Mouse (Mus musculus) intestine, postnatal 0 days (tissue): ENCODE data around the gene Sytl3. TPM values are rescaled to one million over a fixed set of nuclear protein-coding genes. Genes with fewer than 3 reads are reported as not detected.
A peak's percentile ranks its signal among the peaks of the same experiment; 100 is the strongest.

Experiments
- ATAC-seq: fragments of 200-750 bp; cut with Nextera tagmentation; 2 replicates; pipeline ENCODE4 v1.8.0; 2017; ENCODE audit warnings: mild to moderate bottlenecking, moderate TSS enrichment, moderate library complexity
- H3K27ac ChIP-seq: fragments of 300-500 bp; sonication (generic); 2 replicates; pipeline ENCODE4 v1.5.1; 2014; ENCODE audit warnings: mild to moderate bottlenecking, low read depth, low read length, moderate library complexity
- H3K27me3 ChIP-seq: fragments of 300-500 bp; sonication (generic); replicated peaks from 2 replicates; pipeline ENCODE4 v1.6.1; 2014; ENCODE audit warnings: low read length, mixed read lengths; ENCODE audit not compliant: control insufficient read depth, insufficient read depth
- H3K36me3 ChIP-seq: fragments of 300-500 bp; sonication (generic); 2 replicates; pipeline ENCODE4 v1.6.1; 2014; ENCODE audit warnings: mild to moderate bottlenecking, moderate library complexity; ENCODE audit not compliant: control insufficient read depth, insufficient read depth
- H3K4me1 ChIP-seq: fragments of 300-500 bp; sonication (generic); replicated peaks from 2 replicates; pipeline ENCODE4 v1.6.1; 2014; ENCODE audit warnings: antibody characterized with exemption, low read length, mixed read lengths; ENCODE audit not compliant: control insufficient read depth, insufficient read depth
- H3K4me2 ChIP-seq: fragments of 300-500 bp; sonication (generic); replicated peaks from 2 replicates; pipeline ENCODE4 v1.6.1; 2014; ENCODE audit warnings: low read depth, mild to moderate bottlenecking, moderate library complexity
- H3K4me3 ChIP-seq: fragments of 300-500 bp; sonication (generic); 2 replicates; pipeline ENCODE4 v1.5.1; 2014; ENCODE audit warnings: low read depth, low read length
- H3K9ac ChIP-seq: fragments of 300-500 bp; sonication (generic); 2 replicates; pipeline ENCODE4 v1.6.1; 2014; ENCODE audit warnings: mild to moderate bottlenecking, low read depth, low read length
- H3K9me3 ChIP-seq: fragments of 300-500 bp; sonication (generic); 2 replicates; pipeline ENCODE4 v1.6.1; 2016; ENCODE audit warnings: mixed run types; ENCODE audit not compliant: control insufficient read depth
- CTCF ChIP-seq: sonication (generic); IDR thresholded peaks from 2 replicates; pipeline ENCODE4 v1.5.1; 2016; ENCODE audit warnings: low read depth, mild to moderate bottlenecking, control low read depth, antibody characterized with exemption, moderate library complexity
- WGBS: fragments of 180-500 bp; shearing (Covaris S2); extraction: QIAGEN DNeasy Blood & Tissue Kit; methylation state at CpG from one replicate; pipeline ENCODE4 v1.1.7; 2014; 5-methylcytosine and 5-hydroxymethylcytosine counted together
- polyA plus RNA-seq: library from polyadenylated mRNA; unstranded; fragments of >200 nt; fragmentation: Nextera tagmentation; extraction: Ambion mirVana; gene quantifications from 2 replicates; pipeline ENCODE4 v1.2.1, GENCODE M21; 2015

The Sytl3 gene
- polyA plus RNA-seq, 1 experiment from 2014 or later, result 11.0 TPM

- Histone ChIP-seq H3K9ac (no peak overlapping the region), H3K4me2 (0 out of 2 replicates have a peak overlapping the region, but pooled peaks have one; percentile 13), H3K4me3 (no peak overlapping the region), H3K4me1 (peaks cover 23% of the 10 kb centered on the region; the same call in 1 of the 2 replicates), H3K36me3 (0 out of 2 replicates have a peak, but pooled peaks cover 7% of the 10 kb centered on the region), H3K27ac (peak overlapping the region; percentile 8; the same call in 1 of the 2 replicates), H3K27me3 (no peaks in the 10 kb centered on the region), H3K9me3 (no peaks in the 10 kb centered on the region)
- ATAC-seq, result no peak
- no peak for TF ChIP-seq CTCF
- 21% methylated on average over 4 of the region's 4 CpGs for WGBS
Measured at GRCm38 (mm10) chr17:6769602-6770001, 110.7 kb downstream of the Sytl3 start.

DNA sequence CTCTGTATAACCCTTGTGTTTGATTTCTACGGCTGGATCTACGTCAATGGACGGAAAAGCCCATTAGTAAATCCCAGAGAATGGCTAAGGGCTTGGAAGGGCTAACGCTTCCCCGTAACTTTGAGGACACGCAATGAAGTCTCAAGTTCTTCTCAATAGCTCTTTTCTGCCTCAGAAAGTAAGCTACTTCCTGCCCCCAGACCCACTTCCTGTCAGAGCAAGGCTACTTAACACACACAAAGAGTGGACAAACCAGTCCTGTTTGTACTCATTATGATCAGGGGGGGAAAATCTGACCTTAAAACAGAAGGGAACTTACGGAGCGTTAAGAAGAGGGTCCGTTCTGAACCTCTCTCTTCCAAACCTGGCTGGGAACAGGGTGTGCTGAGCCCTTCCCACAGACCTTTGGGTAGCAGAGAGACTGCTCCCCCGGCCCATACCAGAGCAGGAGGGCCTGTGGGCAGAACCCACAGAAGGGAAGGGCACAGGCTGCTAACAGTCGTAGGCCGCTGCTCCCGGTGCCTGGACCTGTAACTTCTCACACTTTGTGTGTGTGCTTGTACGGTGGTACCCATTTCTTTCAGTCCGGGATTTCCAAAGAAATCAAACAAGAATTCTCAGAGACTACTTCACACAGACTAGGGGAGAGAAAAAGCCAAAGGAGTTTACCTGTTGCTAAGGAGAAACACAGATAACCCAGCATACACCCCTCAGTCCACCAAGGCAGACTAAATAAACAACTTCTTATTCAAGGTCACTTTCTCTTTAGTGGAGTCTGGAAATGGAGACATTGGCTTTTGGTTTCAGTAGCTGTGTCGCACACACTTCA lies 113.0 kb downstream of the Sytl3 start:
- H3K27ac ChIP-seq, result peak overlapping the region; percentile 66
- no peak overlapping the region for H3K4me3 ChIP-seq
- H3K4me2 ChIP-seq, result peak overlapping the region; percentile 28; the same call in 1 of the 2 replicates

DNA sequence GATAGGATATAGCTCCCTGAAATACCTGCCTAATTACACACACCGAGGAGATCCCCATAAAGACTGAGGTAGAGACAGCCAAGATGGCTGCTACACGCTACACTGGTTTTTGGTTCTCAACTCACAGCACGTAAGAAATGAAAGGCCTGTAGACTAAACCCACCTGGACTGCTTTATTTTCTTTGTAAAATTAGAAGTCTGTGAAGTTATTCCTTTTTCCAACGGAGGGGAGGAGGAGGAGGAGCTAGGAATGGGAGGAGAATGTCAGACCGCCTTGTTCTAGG lies 113.5 kb downstream of the Sytl3 start:
- Histone ChIP-seq H3K27ac (peak overlapping the region; percentile 66; the same call in 1 of the 2 replicates), H3K36me3 (peaks cover 13% of the 10 kb centered on the region; the same call in 1 of the 2 replicates), H3K4me1 (peaks cover 25% of the 10 kb centered on the region), H3K4me3 (no peak overlapping the region), H3K9ac (no peak overlapping the region), H3K27me3 (no peaks in the 10 kb centered on the region), H3K9me3 (no peaks in the 10 kb centered on the region), H3K4me2 (peak overlapping the region; percentile 28; the same call in 1 of the 2 replicates)
- TF ChIP-seq CTCF, result no peak
- ATAC-seq, result no peak
- 47% methylated on average over 5 of the region's 5 CpGs for WGBS

More for the DNA sequence above, 113.0 kb downstream of the Sytl3 start:
- peaks cover 25% of the 10 kb centered on the region for H3K4me1 ChIP-seq
- ATAC-seq, result no peak
- WGBS, result 58% methylated on average over 16 of the region's 16 CpGs
- H3K36me3 ChIP-seq, result peaks cover 13% of the 10 kb centered on the region; the same call in 1 of the 2 replicates
- TF ChIP-seq CTCF, result no peak
- H3K9me3 ChIP-seq, result no peaks in the 10 kb centered on the region
- H3K27me3 ChIP-seq, result no peaks in the 10 kb centered on the region
- H3K9ac ChIP-seq, result 0 out of 2 replicates have a peak overlapping the region, but pooled peaks have one; percentile 0

- H3K9ac ChIP-seq, result no peak overlapping the region; the same call in 1 of the 2 replicates
- H3K4me1 ChIP-seq, result peaks cover 18% of the 10 kb centered on the region; the same call in 1 of the 2 replicates
- peaks cover 13% of the 10 kb centered on the region; the same call in 1 of the 2 replicates for H3K36me3 ChIP-seq
- peak; percentile 86 for ATAC-seq
- TF ChIP-seq CTCF, result no peak
- no peaks in the 10 kb centered on the region for H3K27me3 ChIP-seq
- peak overlapping the region; percentile 17 for H3K4me2 ChIP-seq
- 48% methylated on average over 14 of the region's 14 CpGs for WGBS
- no peak overlapping the region for H3K4me3 ChIP-seq
- no peaks in the 10 kb centered on the region for H3K9me3 ChIP-seq
- H3K27ac ChIP-seq, result peak overlapping the region; percentile 66; the same call in 1 of the 2 replicates
Measured at GRCm38 (mm10) chr17:6773249-6773966, 114.5 kb downstream of the Sytl3 start.

DNA sequence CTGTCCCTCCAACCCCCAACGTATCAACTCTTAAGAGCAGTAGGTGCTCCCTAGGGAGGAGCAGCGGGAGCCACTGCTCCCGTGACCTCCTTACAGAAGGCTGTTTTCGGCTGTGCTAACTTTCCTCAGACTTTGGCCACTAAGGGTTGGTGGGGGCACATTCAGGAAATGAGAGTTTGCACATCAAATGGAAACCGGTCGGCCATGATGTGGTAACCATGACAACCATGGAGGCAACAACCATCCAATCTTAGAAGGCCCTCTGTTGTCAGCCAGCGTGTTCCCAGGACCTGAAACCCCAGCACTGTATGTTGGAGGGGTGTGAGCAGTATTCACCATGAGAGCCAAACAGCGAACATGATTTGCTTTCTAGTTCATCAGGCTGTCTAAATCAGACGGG lies 116.3 kb downstream of the Sytl3 start:
- Histone ChIP-seq H3K4me3 (no peak overlapping the region), H3K9ac (no peak overlapping the region), H3K4me2 (no peak overlapping the region), H3K27me3 (no peaks in the 10 kb centered on the region), H3K4me1 (peaks cover 18% of the 10 kb centered on the region), H3K27ac (no peak overlapping the region), H3K9me3 (no peaks in the 10 kb centered on the region), H3K36me3 (peaks cover 5% of the 10 kb centered on the region; the same call in 1 of the 2 replicates)
- no peak for TF ChIP-seq CTCF
- WGBS, result 60% methylated on average over 9 of the region's 9 CpGs
- no peak for ATAC-seq

GRCm38 (mm10) chr17:6775671-6776070 lies 116.8 kb downstream of the Sytl3 start:
- no peak overlapping the region for H3K27ac ChIP-seq

More at GRCm38 (mm10) chr17:6775671-6776070, 116.8 kb downstream of the Sytl3 start:
- Histone ChIP-seq H3K4me3 (no peak overlapping the region), H3K27me3 (no peaks in the 10 kb centered on the region), H3K4me1 (peaks cover 18% of the 10 kb centered on the region), H3K9me3 (no peaks in the 10 kb centered on the region), H3K36me3 (peaks cover 5% of the 10 kb centered on the region; the same call in 1 of the 2 replicates), H3K4me2 (no peak overlapping the region), H3K9ac (no peak overlapping the region)
- no peak for ATAC-seq
- no peak for TF ChIP-seq CTCF
- WGBS, result 42% methylated on average over 4 of the region's 4 CpGs
